Mouse (Mus musculus) ES-Bruce4 (cell line): ENCODE data around the gene Rsph9. TPM values are rescaled to one million over a fixed set of nuclear protein-coding genes. Genes with fewer than 3 reads are reported as not detected.

Experiments
- H3K27ac ChIP-seq: 2 replicates; pipeline ENCODE4 v1.5.1; 2012; ENCODE audit warnings: low read length, inconsistent platforms; ENCODE audit not compliant: insufficient read depth
- H3K27me3 ChIP-seq: 2 replicates; pipeline ENCODE4 v1.6.1; 2012; ENCODE audit warnings: mild to moderate bottlenecking, low read length, inconsistent platforms; ENCODE audit not compliant: control insufficient read depth, poor library complexity, insufficient read depth, severe bottlenecking
- H3K36me3 ChIP-seq: 2 replicates; pipeline ENCODE4 v1.6.1; 2012; ENCODE audit warnings: inconsistent platforms, mild to moderate bottlenecking, low read length, moderate library complexity; ENCODE audit not compliant: control insufficient read depth, poor library complexity, insufficient read depth, severe bottlenecking
- H3K4me1 ChIP-seq: one replicate; pipeline ENCODE4 v1.8.1; 2011; ENCODE audit warnings: low read length; ENCODE audit not compliant: control insufficient read depth, insufficient read depth
- H3K4me3 ChIP-seq: 2 replicates; pipeline ENCODE4 v1.5.1; 2011; ENCODE audit warnings: low read depth, mild to moderate bottlenecking, low read length
- H3K9ac ChIP-seq: 2 replicates; pipeline ENCODE4 v1.6.1; 2012; ENCODE audit warnings: low read depth, mild to moderate bottlenecking, inconsistent platforms; ENCODE audit not compliant: poor library complexity, severe bottlenecking
- H3K9me3 ChIP-seq: replicated peaks from 2 replicates; pipeline ENCODE4 v1.6.1; 2012; ENCODE audit warnings: mild to moderate bottlenecking, low read length, inconsistent platforms; ENCODE audit not compliant: control insufficient read depth, poor library complexity, insufficient read depth, severe bottlenecking
- CTCF ChIP-seq: IDR thresholded peaks from one replicate; pipeline ENCODE4 v1.8.1; 2011; ENCODE audit warnings: low read depth, low read length
- EP300 ChIP-seq: IDR thresholded peaks from 2 replicates; pipeline ENCODE4 v1.6.1; 2011; ENCODE audit warnings: low read depth, low read length; ENCODE audit not compliant: insufficient read depth
- POLR2A ChIP-seq: IDR thresholded peaks from one replicate; pipeline ENCODE4 v1.8.1; 2011; ENCODE audit warnings: low read length; ENCODE audit not compliant: insufficient read depth
- polyA plus RNA-seq: library from polyadenylated mRNA; stranded (reverse); fragments of >200 nt; gene quantifications from 2 replicates; pipeline ENCODE4 v1.2.4, GENCODE M21; 2011; ENCODE audit warnings: low read depth; ENCODE audit not compliant: missing spikeins, insufficient read depth, insufficient read length

Rsph9 gene
- 1.0 and 1.5 TPM in 2 replicates for polyA plus RNA-seq

- H3K4me1 ChIP-seq = peaks cover 2% of the 10 kb centered on the region
- TF ChIP-seq EP300 (no peak), POLR2A (peak; percentile 21)
- H3K9me3 ChIP-seq = no peaks in the 10 kb centered on the region
- peak within 1 kb of the TSS; percentile 69 for H3K4me3 ChIP-seq
- H3K27ac ChIP-seq = no peak within 1 kb of the TSS
- no peaks in the 10 kb centered on the region for H3K27me3 ChIP-seq
- H3K9ac ChIP-seq = no peak within 1 kb of the TSS
- H3K36me3 ChIP-seq = peaks cover 5% of the 10 kb centered on the region
These were observed at the start of gene Rsph9 for GRCm38 (mm10) chr17:46143578-46144423. Gene Rsph9, minus strand, starts transcription at chr17:46144216.

DNA sequence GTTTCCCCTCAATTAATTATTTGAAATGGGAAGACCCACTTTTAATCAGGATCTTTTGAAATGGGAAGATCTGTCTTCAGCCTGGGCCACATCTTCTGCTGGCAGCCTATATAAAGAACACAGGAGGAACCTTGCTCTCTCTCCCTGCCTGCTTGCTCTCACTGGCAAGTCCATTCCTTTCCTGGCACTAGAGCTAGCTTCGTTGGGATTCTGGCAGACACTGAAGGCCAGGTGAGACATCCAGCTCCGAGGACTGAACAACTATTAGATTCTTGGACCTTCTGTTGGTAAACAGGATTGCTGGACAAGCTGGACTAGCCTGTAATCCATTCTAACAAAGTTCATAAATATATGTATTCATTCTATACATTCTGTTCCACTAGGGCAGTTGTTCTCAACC, 44.8 kb upstream of the Rsph9 start:
- H3K4me1 ChIP-seq = no peaks in the 10 kb centered on the region
- no peak overlapping the region for H3K9ac ChIP-seq
- TF ChIP-seq POLR2A (no peak), EP300 (no peak), CTCF (no peak)
- no peak overlapping the region for H3K4me3 ChIP-seq
- H3K9me3 ChIP-seq = no peaks in the 10 kb centered on the region
- H3K27me3 ChIP-seq = no peaks in the 10 kb centered on the region
- peaks cover 28% of the 10 kb centered on the region for H3K36me3 ChIP-seq
- H3K27ac ChIP-seq = no peak overlapping the region

DNA sequence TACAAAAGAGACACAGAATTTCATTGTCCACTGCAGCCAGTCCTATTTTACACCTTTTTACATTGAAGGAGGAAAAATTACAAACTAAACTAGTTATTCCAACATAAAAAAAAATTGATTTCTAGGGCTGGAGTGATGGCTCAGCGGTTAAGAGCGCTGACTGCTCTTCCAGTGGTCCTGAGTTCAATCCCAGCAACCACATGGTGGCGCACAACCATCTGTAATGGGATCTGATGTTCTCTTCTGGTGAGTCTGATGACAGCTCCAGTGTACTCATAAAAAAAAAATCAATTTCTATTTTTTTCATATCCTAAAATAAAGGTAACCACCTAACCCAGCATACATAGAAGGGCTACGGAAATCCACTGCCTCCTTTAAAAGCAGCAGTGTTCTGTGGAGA, 38.3 kb upstream of the Rsph9 start:
- Histone ChIP-seq H3K36me3 (peaks cover 48% of the 10 kb centered on the region), H3K4me1 (no peaks in the 10 kb centered on the region), H3K4me3 (no peak overlapping the region), H3K9ac (no peak overlapping the region), H3K27ac (no peak overlapping the region), H3K27me3 (no peaks in the 10 kb centered on the region), H3K9me3 (no peaks in the 10 kb centered on the region)
- no peak for TF ChIP-seq POLR2A
- peak; percentile 50 for TF ChIP-seq CTCF
- no peak for TF ChIP-seq EP300

DNA sequence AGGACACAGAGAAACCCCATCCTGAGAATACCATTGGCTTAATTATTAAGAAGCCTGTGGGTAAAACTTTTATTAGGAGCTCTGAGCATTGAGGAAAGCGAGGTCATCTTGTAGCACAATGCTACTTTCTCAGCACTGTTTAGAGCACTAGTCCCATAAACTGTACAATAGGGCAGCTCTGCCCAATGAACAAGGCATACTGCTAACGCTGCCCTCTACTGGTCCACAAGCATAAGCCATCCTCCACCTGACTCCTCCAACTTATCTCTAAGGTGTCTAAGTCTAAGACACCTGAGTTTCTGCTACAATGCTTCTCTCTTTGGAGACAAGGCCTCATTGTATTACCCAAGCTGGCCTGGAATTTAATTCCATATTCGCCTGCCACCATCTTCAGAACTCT, 26.5 kb upstream of the Rsph9 start:
- Histone ChIP-seq H3K27ac (no peak overlapping the region), H3K9ac (no peak overlapping the region), H3K27me3 (no peaks in the 10 kb centered on the region), H3K36me3 (peaks cover 13% of the 10 kb centered on the region), H3K4me3 (no peak overlapping the region), H3K4me1 (no peaks in the 10 kb centered on the region), H3K9me3 (no peaks in the 10 kb centered on the region)
- TF ChIP-seq POLR2A (no peak), CTCF (peak; percentile 60)

- TF ChIP-seq CTCF (no peak), EP300 (no peak), POLR2A (no peak)
- Histone ChIP-seq H3K4me3 (no peak overlapping the region), H3K36me3 (peaks cover 9% of the 10 kb centered on the region), H3K9me3 (no peaks in the 10 kb centered on the region), H3K9ac (no peak overlapping the region), H3K4me1 (no peaks in the 10 kb centered on the region), H3K27ac (no peak overlapping the region), H3K27me3 (no peaks in the 10 kb centered on the region)
These were observed 24.8 kb upstream of the Rsph9 start for GRCm38 (mm10) chr17:46168768-46169167.

GRCm38 (mm10) chr17:46168318-46168717, 24.3 kb upstream of the Rsph9 start:
- Histone ChIP-seq H3K36me3 (peaks cover 8% of the 10 kb centered on the region), H3K27me3 (no peaks in the 10 kb centered on the region), H3K4me1 (no peaks in the 10 kb centered on the region), H3K9ac (no peak overlapping the region), H3K4me3 (no peak overlapping the region), H3K9me3 (no peaks in the 10 kb centered on the region), H3K27ac (no peak overlapping the region)
- TF ChIP-seq EP300 (no peak), POLR2A (no peak), CTCF (no peak)
